Mouse (Mus musculus): ENCODE data around the gene Tex12. TPM values are rescaled to one million over a fixed set of nuclear protein-coding genes. Genes with fewer than 3 reads are reported as not detected.

Gene Tex12
- total and polyA plus RNA-seq, 2 experiments from 2014 or later: not detected

DNA sequence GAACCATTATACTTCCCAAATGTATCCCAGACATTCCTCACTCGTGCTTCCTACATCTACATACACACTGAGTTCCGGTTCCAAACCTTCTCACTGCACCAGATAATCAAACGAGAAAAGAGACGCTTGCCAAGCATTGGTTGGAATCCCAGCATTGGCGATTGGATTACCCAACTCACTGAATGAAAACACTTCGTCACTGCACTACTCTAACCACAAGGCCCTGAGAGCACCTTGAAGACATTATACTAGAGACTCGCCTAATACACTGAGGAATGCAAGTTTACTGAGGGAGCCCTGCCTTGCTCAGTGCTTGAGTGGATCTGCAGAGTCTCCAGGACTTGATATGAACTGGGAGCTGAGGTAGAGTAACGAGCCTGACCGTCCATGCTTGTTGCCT, 18.7 kb downstream of the Tex12 start:
- Histone ChIP-seq H3K9ac (replicated peaks; ENCODE audit: low read depth, low read length) (no peak overlapping the region), H3K4me1 (ENCODE audit: control insufficient read depth, insufficient read depth) (no peaks in the 10 kb centered on the region), H3K4me3 (ENCODE audit: low read depth, low read length) (no peak overlapping the region), H3K27ac (ENCODE audit: low read depth) (no peak overlapping the region), H3K36me3 (replicated peaks; ENCODE audit: control insufficient read depth, insufficient read depth, low read length) (no peaks in the 10 kb centered on the region), H3K4me2 (ENCODE audit: low read depth, low read length) (no peak overlapping the region), H3K9me3 (replicated peaks; ENCODE audit: control insufficient read depth, low read length) (no peaks in the 10 kb centered on the region), H3K27me3 (ENCODE audit: control insufficient read depth, insufficient read depth, low read length) (no peaks in the 10 kb centered on the region)
- 69% methylated on average over 9 of the region's 9 CpGs for WGBS
- TF ChIP-seq EP300 (IDR thresholded peaks at IDR 0.05; ENCODE audit: low read depth): no peak
- ATAC-seq (ENCODE audit: insufficient read depth, low read depth) (no peak), DNase-seq (ENCODE audit: low spot score) (no peak)

DNA sequence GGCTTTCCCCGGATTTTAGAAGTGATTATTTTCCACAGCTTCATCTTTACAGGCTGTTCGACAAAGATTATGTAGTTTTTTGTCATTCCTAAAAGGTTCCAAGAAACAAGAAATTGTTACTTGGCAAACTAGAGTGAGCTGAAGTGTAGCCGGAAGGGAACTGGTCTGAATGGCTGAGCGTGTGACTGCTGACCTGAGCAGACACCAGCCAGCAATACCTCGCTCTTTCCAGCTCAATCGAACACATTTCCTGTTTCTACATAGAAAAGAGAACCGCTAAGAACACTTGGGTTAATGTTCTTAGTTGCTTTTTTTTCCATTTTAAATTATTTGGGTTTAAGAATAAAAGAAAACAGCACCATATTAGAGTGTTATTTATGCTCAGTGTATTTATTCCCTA, 21.0 kb downstream of the Tex12 start:
- ATAC-seq (ENCODE audit: insufficient read depth, low read depth): no peak
- Histone ChIP-seq H3K36me3 (replicated peaks; ENCODE audit: control insufficient read depth, insufficient read depth, low read length) (no peaks in the 10 kb centered on the region), H3K4me3 (ENCODE audit: low read depth, low read length) (no peak overlapping the region)

DNA sequence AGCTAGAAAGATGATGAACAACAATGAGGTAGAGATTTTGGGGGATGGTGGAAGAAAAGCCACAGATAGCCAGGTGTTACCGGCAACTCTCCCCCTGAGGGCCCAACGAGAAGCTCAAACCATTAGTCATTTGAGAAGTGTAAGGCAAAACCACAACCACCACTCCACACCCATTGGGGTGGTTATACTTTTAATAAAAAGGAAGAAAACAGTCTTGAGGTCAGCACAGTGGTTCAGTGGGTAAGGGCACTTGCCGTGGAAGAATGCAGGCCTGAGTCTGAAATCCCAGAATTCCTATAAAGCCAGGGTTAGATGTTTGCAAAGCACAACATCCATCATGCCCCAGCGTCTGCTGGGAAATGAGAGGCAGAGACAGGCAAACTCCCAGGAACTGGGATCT, 23.8 kb downstream of the Tex12 start:
- H3K27ac ChIP-seq (ENCODE audit: low read depth): no peak overlapping the region
- no peaks in the 10 kb centered on the region for H3K4me1 ChIP-seq (ENCODE audit: control insufficient read depth, insufficient read depth)
- DNase-seq (ENCODE audit: low spot score) (no peak), ATAC-seq (ENCODE audit: insufficient read depth, low read depth) (no peak)
- H3K4me2 ChIP-seq (ENCODE audit: low read depth, low read length): no peak overlapping the region
- no peak overlapping the region for H3K4me3 ChIP-seq (ENCODE audit: low read depth, low read length)
- H3K27me3 ChIP-seq (ENCODE audit: control insufficient read depth, insufficient read depth, low read length): no peaks in the 10 kb centered on the region
- 62% methylated on average over 4 of the region's 4 CpGs for WGBS
- no peak for TF ChIP-seq EP300 (IDR thresholded peaks at IDR 0.05; ENCODE audit: low read depth)
- no peak for TF ChIP-seq CTCF (IDR thresholded peaks at IDR 0.05; ENCODE audit: low read depth)
- H3K36me3 ChIP-seq (replicated peaks; ENCODE audit: control insufficient read depth, insufficient read depth, low read length): no peaks in the 10 kb centered on the region
- H3K9me3 ChIP-seq (replicated peaks; ENCODE audit: control insufficient read depth, low read length): no peaks in the 10 kb centered on the region
- no peak overlapping the region for H3K9ac ChIP-seq (replicated peaks; ENCODE audit: low read depth, low read length)

More for the DNA sequence above, 21.0 kb downstream of the Tex12 start:
- Histone ChIP-seq H3K4me2 (ENCODE audit: low read depth, low read length) (no peak overlapping the region), H3K9me3 (replicated peaks; ENCODE audit: control insufficient read depth, low read length) (no peaks in the 10 kb centered on the region), H3K27ac (ENCODE audit: low read depth) (no peak overlapping the region), H3K9ac (replicated peaks; ENCODE audit: low read depth, low read length) (no peak overlapping the region), H3K27me3 (ENCODE audit: control insufficient read depth, insufficient read depth, low read length) (no peaks in the 10 kb centered on the region), H3K4me1 (ENCODE audit: control insufficient read depth, insufficient read depth) (no peaks in the 10 kb centered on the region)
- WGBS: 52% methylated on average over 7 of the region's 7 CpGs
- no peak for DNase-seq (ENCODE audit: low spot score)
- no peak for TF ChIP-seq CTCF (IDR thresholded peaks at IDR 0.05; ENCODE audit: low read depth)
- no peak for TF ChIP-seq EP300 (IDR thresholded peaks at IDR 0.05; ENCODE audit: low read depth)

DNA sequence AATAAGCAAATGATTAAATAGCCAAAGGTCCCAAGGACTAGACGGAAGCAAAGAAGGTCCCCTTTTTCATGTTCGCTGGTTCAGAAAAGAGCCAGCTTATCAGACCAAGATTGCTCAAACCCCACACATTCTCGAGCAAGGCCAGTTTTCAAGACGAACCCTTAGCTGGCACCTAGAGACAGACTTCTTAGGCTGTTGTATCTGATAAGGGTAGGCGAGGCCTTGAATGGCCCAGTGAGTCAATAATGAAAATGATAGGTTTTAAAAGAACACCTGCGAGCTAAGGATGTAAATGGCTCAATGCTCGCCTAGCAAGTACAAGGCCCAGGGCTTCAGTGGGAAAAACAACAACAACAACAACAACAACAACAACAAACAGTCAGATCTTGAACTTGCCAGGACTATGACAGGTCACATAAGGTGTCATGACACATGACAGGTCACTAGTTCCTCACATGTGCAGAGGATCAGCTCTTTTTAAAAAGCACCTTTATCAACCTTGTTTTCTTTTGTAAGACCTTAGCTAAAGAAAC, 24.5 kb downstream of the Tex12 start:
- no peak overlapping the region for H3K4me2 ChIP-seq (ENCODE audit: low read depth, low read length)
- 65% methylated on average over 7 of the region's 7 CpGs for WGBS
- H3K4me3 ChIP-seq (ENCODE audit: low read depth, low read length): no peak overlapping the region
- no peaks in the 10 kb centered on the region for H3K4me1 ChIP-seq (ENCODE audit: control insufficient read depth, insufficient read depth)
- no peak for ATAC-seq (ENCODE audit: insufficient read depth, low read depth)
- no peak overlapping the region for H3K9ac ChIP-seq (replicated peaks; ENCODE audit: low read depth, low read length)
- no peaks in the 10 kb centered on the region for H3K27me3 ChIP-seq (ENCODE audit: control insufficient read depth, insufficient read depth, low read length)
- H3K9me3 ChIP-seq (replicated peaks; ENCODE audit: control insufficient read depth, low read length): no peaks in the 10 kb centered on the region
- no peaks in the 10 kb centered on the region for H3K36me3 ChIP-seq (replicated peaks; ENCODE audit: control insufficient read depth, insufficient read depth, low read length)
- no peak for DNase-seq (ENCODE audit: low spot score)
- no peak overlapping the region for H3K27ac ChIP-seq (ENCODE audit: low read depth)
- no peak for TF ChIP-seq EP300 (IDR thresholded peaks at IDR 0.05; ENCODE audit: low read depth)
- TF ChIP-seq CTCF (IDR thresholded peaks at IDR 0.05; ENCODE audit: low read depth): no peak

DNA sequence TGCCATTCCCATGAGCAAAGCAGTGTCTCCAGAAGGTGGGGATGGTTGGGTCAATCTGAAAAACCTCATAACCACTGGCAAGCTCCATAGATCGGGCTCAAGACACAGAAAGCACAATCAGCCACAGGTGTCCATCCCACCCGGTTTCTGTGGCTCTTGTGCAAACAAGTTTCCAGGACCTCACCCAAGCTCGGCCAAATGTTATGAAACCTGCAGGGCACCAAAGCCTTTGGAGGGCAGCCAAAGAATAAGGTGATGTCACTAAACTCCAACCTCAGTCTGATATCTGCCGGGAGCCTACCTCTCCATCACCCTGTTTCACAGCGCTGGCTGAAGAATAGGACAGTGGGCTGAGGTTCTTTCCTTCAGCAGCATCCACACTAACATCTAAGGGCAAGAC, 25.2 kb downstream of the Tex12 start:
- no peak for ATAC-seq (ENCODE audit: insufficient read depth, low read depth)
- no peak overlapping the region for H3K4me3 ChIP-seq (ENCODE audit: low read depth, low read length)
- no peaks in the 10 kb centered on the region for H3K36me3 ChIP-seq (replicated peaks; ENCODE audit: control insufficient read depth, insufficient read depth, low read length)
- H3K4me1 ChIP-seq (ENCODE audit: control insufficient read depth, insufficient read depth): no peaks in the 10 kb centered on the region
- no peak overlapping the region for H3K27ac ChIP-seq (ENCODE audit: low read depth)
- H3K9me3 ChIP-seq (replicated peaks; ENCODE audit: control insufficient read depth, low read length): no peaks in the 10 kb centered on the region
- no peak for DNase-seq (ENCODE audit: low spot score)
- H3K27me3 ChIP-seq (ENCODE audit: control insufficient read depth, insufficient read depth, low read length): no peaks in the 10 kb centered on the region
- WGBS: 56% methylated on average over 5 of the region's 5 CpGs
- H3K9ac ChIP-seq (replicated peaks; ENCODE audit: low read depth, low read length): no peak overlapping the region
- no peak overlapping the region for H3K4me2 ChIP-seq (ENCODE audit: low read depth, low read length)
- TF ChIP-seq EP300 (IDR thresholded peaks at IDR 0.05; ENCODE audit: low read depth): no peak

DNA sequence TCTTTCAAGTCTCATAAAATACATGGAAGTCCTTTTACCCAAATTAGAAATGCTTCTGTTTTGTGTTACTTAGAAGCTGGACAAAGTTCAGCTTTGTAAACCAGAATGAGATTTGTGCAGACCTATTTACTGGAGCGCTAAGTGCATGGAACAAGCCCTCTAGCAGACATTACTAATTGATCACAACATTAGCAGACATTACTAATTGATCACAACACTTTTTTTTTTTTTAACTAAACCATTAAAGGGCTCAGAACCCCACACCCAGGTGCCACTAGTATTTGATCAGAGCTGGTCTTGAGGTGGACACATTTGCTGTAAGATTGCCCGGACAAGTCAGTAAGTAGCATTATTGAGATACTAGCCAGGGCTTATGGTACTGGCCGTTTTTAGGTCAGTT, 27.3 kb downstream of the Tex12 start:
- no peak for ATAC-seq (ENCODE audit: insufficient read depth, low read depth)
- no peak for DNase-seq (ENCODE audit: low spot score)
- no peaks in the 10 kb centered on the region for H3K36me3 ChIP-seq (replicated peaks; ENCODE audit: control insufficient read depth, insufficient read depth, low read length)
- no peaks in the 10 kb centered on the region for H3K27me3 ChIP-seq (ENCODE audit: control insufficient read depth, insufficient read depth, low read length)
- H3K4me2 ChIP-seq (ENCODE audit: low read depth, low read length): no peak overlapping the region
- WGBS: 61% methylated on average over 3 of the region's 3 CpGs
- no peak overlapping the region for H3K27ac ChIP-seq (ENCODE audit: low read depth)
- H3K4me3 ChIP-seq (ENCODE audit: low read depth, low read length): no peak overlapping the region
- no peaks in the 10 kb centered on the region for H3K9me3 ChIP-seq (replicated peaks; ENCODE audit: control insufficient read depth, low read length)
- no peak overlapping the region for H3K9ac ChIP-seq (replicated peaks; ENCODE audit: low read depth, low read length)
- no peak for TF ChIP-seq EP300 (IDR thresholded peaks at IDR 0.05; ENCODE audit: low read depth)
- TF ChIP-seq CTCF (IDR thresholded peaks at IDR 0.05; ENCODE audit: low read depth): no peak
- H3K4me1 ChIP-seq (ENCODE audit: control insufficient read depth, insufficient read depth): no peaks in the 10 kb centered on the region

All from heart, postnatal 0 days (tissue).